Mouse (Mus musculus): ENCODE measurements around the gene Bnip2. TPM values are rescaled to one million over a fixed set of nuclear protein-coding genes. Genes with fewer than 3 reads are reported as not detected.

Bnip2 gene
- total RNA-seq, 2 experiments from 2014 or later = 36.5 to 37.0 TPM

DNA sequence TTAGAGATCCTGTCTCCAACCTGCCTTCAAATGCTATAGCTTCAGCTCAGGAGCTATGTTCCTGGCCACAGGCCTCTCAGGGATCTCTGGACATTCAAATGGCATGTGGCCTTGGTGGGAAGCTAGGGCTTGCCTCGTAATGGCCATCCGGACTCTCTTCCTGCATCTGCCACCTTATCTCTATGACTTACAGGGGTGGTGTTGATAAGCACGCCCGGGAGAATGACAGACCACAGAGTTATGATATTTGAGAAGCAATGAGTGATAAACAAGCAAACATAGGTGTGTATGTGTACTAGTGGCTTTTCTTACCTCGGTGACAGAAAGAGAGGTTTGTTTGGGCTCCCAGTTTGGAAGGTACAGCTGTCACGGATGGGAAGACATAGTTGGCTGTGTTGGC lies 57.0 kb downstream of the Bnip2 start:
- DNase-seq (ENCODE audit: extremely low spot score in 1 of 2, low spot score in 1 of 2) = no peak

DNA sequence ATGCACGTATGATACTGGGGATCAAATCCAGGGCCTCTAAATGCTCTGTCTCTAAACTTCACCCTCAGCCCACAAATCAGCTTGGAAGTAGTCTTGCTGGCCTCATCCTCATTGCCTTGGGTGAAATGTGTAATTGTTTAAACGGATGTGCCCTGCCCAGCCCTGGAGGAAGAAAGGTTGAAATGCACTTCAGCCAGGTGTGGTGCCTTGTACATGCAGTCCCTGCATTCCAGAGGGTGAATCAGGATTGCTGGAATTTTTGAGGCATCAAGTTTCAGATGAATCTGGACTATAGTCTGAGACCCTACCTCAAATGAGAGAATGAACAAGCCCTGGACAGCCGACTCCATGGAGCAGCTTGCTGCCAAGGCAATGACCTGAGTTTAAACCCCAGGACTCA lies 58.6 kb downstream of the Bnip2 start:
- DNase-seq (ENCODE audit: extremely low spot score in 1 of 2, low spot score in 1 of 2) = no peak

DNA sequence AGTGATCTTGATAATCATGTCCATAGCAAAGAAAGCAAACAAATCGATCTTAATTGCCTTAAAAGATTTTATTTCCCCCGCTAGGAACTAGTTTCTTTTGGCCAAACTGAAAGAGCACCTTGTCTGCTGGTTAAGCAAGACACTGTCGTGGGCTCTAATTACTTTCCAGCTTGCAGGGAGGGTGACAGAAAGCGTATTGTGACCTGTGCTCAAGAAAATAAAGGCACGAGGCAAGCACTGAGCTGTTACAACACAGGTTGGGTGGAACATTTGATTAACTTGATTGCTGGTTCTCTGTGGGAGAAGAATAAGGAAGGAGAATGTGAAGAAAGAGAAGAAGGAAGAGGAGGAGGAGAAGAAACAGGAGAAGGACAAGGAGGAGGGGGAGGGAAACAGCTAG lies 59.0 kb downstream of the Bnip2 start:
- no peak for DNase-seq (ENCODE audit: extremely low spot score in 1 of 2, low spot score in 1 of 2)

DNA sequence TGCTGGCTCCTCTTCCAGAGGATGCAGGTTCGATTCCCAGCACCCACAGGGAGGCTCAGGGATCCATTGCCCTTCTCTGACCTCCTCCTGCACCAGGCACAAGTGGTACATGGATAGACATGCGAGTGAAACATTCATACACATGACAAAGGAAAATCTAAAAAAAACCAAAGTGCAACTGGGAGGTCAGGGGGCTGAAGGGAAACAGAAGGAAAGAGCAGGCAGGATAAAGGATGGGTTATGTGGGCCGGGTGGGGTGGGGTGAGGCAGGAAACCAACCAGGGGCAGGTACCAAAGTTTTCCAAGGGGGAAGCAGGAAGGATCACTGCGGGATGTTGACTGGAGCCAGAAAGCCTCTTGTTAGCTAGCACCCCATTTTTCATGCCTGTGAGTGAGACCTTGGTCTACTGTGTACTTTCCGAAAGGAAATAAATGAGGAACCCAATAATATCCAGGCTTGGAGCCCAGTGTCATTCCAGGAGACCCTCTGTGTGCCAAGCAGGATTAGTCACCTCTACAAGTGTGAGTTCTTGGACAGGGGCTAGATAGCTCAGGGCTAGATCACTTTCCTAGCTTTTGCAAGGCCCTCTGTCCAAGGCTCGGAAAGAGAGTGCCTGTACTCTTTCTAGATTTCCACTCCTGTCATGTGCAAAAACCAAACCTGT lies 59.6 kb downstream of the Bnip2 start:
- DNase-seq (ENCODE audit: extremely low spot score in 1 of 2, low spot score in 1 of 2) = no peak

DNA sequence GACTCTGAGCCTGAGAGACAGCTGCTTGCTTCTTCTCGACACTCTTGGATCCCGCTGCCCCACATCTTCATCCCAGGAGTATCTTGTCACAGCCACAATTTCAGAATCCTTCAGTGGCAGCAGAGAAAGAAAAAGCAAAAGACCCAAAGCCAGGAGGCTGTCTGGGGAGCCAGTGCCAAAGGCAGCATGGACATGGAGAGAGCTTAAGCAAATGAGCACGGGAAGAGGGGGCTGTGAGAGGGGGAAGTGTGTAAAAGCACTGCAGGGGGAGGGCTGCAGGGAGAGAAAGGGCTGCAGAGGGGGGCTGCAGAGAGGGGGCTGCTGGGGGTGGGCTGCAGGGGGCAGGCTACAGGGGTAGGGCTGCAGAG lies 60.1 kb downstream of the Bnip2 start:
- no peak for DNase-seq (ENCODE audit: extremely low spot score in 1 of 2, low spot score in 1 of 2)

DNA sequence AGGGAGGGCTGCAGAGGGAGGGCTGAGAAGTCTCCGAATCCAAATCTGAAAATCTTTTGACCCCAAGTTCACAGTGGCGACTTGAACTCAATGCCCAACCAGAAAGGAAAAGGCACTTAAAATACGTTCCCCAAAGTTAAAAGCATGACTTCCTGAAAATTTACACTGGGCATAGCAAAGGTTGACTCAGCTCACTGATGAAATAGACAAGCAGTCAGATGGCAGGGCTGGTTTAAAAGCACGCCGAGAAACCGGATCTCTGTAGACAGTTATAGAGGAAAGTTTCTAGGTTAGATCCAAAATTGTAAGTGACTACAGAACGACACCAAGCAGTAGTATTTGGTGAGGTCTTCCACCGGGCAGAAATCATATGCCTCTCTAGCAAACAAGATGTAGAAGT lies 60.6 kb downstream of the Bnip2 start:
- no peak for DNase-seq (ENCODE audit: extremely low spot score in 1 of 2, low spot score in 1 of 2)

DNA sequence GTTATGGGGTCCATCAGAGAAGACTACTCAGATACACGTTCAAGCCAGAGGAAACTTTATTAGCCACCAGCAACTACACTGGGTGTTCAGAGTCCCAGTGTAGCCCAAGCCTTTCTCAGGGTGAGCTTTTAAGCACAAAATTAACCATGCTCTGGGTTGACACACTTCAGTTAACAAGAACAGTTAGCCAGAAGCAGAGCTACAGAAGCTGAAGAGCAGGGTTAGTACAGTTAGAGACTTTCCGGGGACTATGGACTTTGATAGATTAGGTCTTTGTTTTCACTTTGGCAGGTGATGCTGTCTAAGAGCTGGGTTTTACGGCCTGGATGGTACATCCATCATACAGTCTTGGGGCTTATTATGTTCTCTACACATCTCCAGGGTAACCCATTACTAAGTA lies 63.5 kb downstream of the Bnip2 start:
- DNase-seq (ENCODE audit: extremely low spot score in 1 of 2, low spot score in 1 of 2) = no peak

DNA sequence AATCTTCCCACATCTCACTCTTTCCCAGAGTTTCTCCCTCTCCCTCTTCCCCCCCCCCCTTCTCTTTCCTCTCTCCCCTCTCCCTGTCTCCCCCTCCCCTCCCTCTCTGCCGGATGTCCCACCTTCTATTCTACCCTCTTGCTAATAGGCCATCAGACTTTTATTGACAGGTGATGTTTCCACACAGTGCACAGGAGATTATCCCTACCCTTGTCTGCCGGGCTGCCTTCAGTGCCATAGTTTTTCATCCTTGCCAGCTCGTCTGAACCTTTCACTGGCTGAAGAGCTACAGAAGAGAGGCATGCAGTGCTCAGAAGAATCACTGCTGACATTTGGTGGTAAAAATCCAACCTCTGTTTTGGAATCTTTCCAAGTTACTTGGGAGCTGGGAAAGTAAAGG lies 64.1 kb downstream of the Bnip2 start:
- DNase-seq (ENCODE audit: extremely low spot score in 1 of 2, low spot score in 1 of 2) = no peak

Other genes starting within 250 kb of the Bnip2 start
- gene Foxb1, start 228.5 kb upstream of the Bnip2 start, total RNA-seq (2021) = not detected
- 10 to 100 TPM; 48.4 to 69.2 TPM for gene Gtf2a2, start 23.1 kb downstream of the Bnip2 start, total RNA-seq (2021)
- not detected for gene Gcnt3, start 48.6 kb downstream of the Bnip2 start, total RNA-seq (2021)
- gene Fam81a, start 153.1 kb downstream of the Bnip2 start, total RNA-seq (2021) = 100 to 1,000 TPM in 1 of 2 experiments, 10 to 100 TPM in 1; 99.7 to 101 TPM
- gene Myo1e, start 217.9 kb downstream of the Bnip2 start, total RNA-seq (2021) = 1 to 10 TPM; 8.9 TPM